Mouse (Mus musculus): ENCODE results near the gene Tpte. TPM values are rescaled to one million over a fixed set of nuclear protein-coding genes. Genes with fewer than 3 reads are reported as not detected.

The Tpte gene
- total RNA-seq, 1 experiment from 2014 or later = not detected

Other genes starting within 250 kb of the Tpte start
- gene Atp7b, start 223.1 kb upstream of the Tpte start, total RNA-seq (2017) = 6.8 and 10.3 TPM in 2 replicates
- gene Alg11, start 222.7 kb upstream of the Tpte start, total RNA-seq (2017) = 10.0 and 14.1 TPM in 2 replicates
- not detected in 2 replicates for gene Nek5, start 158.4 kb upstream of the Tpte start, total RNA-seq (2017)
- 2.8 and 5.7 TPM in 2 replicates for gene Nek3, start 117.0 kb upstream of the Tpte start, total RNA-seq (2017)
- 52.3 and 54.7 TPM in 2 replicates for gene Ckap2, start 97.6 kb upstream of the Tpte start, total RNA-seq (2017)
- 39.9 and 43.4 TPM in 2 replicates for gene Vps36, start 90.6 kb upstream of the Tpte start, total RNA-seq (2017)
- 4.9 and 6.0 TPM in 2 replicates for gene Thsd1, start 56.1 kb upstream of the Tpte start, total RNA-seq (2017)
- gene Slc25a15, start 115.2 kb downstream of the Tpte start, total RNA-seq (2017) = 13.4 and 15.1 TPM in 2 replicates
- 29.7 and 39.8 TPM in 2 replicates for gene Mrps31, start 127.9 kb downstream of the Tpte start, total RNA-seq (2017)

Measured in common myeloid progenitor, adult 5-6 weeks (primary cell).